7 mouse cellular contexts compared by ENCODE assay signal in genomic region chr12:83949776-83950492, GRCm38 (mm10). TPM values are rescaled to one million over a fixed set of nuclear protein-coding genes. Genes with fewer than 3 reads are reported as not detected.
DNase-seq lines count a peak whose midpoint lies in the region; ATAC-seq and TF ChIP-seq lines count a peak whose summit lies in the region.

No protein-coding gene starts in this region.

- peak; percentile 14 for DNase-seq in thymus, adult 2 months
- DNase-seq in thymus, postnatal 36 days = no peak
- DNase-seq in frontal cortex, postnatal 14 days (ENCODE audit: low spot score in 2 of 2) = no peak
- no peak for DNase-seq in adrenal gland, postnatal 14 days
- no peak for DNase-seq in urinary bladder, adult 18-20 months (ENCODE audit: low spot score in 2 of 2)

- H3K4me2 ChIP-seq in forebrain, embryonic 12.5 days = peak overlapping the region; percentile 91
- H3K4me2 ChIP-seq in liver, embryonic 15.5 days = peak overlapping the region; percentile 97

- no peaks in the 10 kb centered on the region for H3K27me3 ChIP-seq in thymus, adult 2 months (ENCODE audit: control insufficient read depth, insufficient read depth, low read length)
- H3K27me3 ChIP-seq in forebrain, embryonic 12.5 days = no peaks in the 10 kb centered on the region
- H3K27me3 ChIP-seq in liver, embryonic 15.5 days = no peaks in the 10 kb centered on the region

- H3K27ac ChIP-seq in thymus, adult 2 months (ENCODE audit: control insufficient read depth, insufficient read depth, low read length) = no peak overlapping the region
- no peak overlapping the region for H3K27ac ChIP-seq in forebrain, embryonic 12.5 days
- H3K27ac ChIP-seq in liver, embryonic 15.5 days (replicated peaks) = peak overlapping the region; percentile 77

- peaks cover 17% of the 10 kb centered on the region for H3K4me1 ChIP-seq in thymus, adult 2 months (replicated peaks; ENCODE audit: control insufficient read depth, insufficient read depth, low read length)
- peaks cover 31% of the 10 kb centered on the region for H3K4me1 ChIP-seq in forebrain, embryonic 12.5 days
- peaks cover 63% of the 10 kb centered on the region for H3K4me1 ChIP-seq in liver, embryonic 15.5 days (replicated peaks)

- no peak for TF ChIP-seq CTCF in thymus, adult 2 months (IDR thresholded peaks at IDR 0.05; ENCODE audit: borderline replicate concordance, control insufficient read depth, extremely low read depth, insufficient read depth, low read length, poor library complexity)

- H3K9me3 ChIP-seq in forebrain, embryonic 12.5 days = no peaks in the 10 kb centered on the region
- H3K9me3 ChIP-seq in liver, embryonic 15.5 days (replicated peaks) = no peaks in the 10 kb centered on the region

- ATAC-seq in forebrain, embryonic 12.5 days (ENCODE audit: low FRiP score) = no peak; the same call in 1 of the 2 replicates
- no peak for ATAC-seq in liver, embryonic 15.5 days (ENCODE audit: insufficient read depth)

- WGBS in thymus, adult 2 months = 15% methylated on average over 11 of the region's 11 CpGs
- WGBS in forebrain, embryonic 12.5 days = 31% methylated on average over 11 of the region's 11 CpGs
- WGBS in liver, embryonic 15.5 days (ENCODE audit: insufficient replicate concordance) = 11% methylated on average over 11 of the region's 11 CpGs

- TF ChIP-seq POLR2A in thymus, adult 2 months (IDR thresholded peaks at IDR 0.05; ENCODE audit: control insufficient read depth, extremely low read depth, insufficient read depth, low read length, poor library complexity) = no peak

- H3K4me3 ChIP-seq in thymus, adult 2 months (ENCODE audit: control insufficient read depth, insufficient read depth, low read length) = peak overlapping the region; percentile 86
- peak overlapping the region; percentile 93 for H3K4me3 ChIP-seq in forebrain, embryonic 12.5 days (replicated peaks)
- peak overlapping the region; percentile 81 for H3K4me3 ChIP-seq in liver, embryonic 15.5 days (replicated peaks)

- peak overlapping the region; percentile 90; the same call in 1 of the 2 replicates for H3K9ac ChIP-seq in forebrain, embryonic 12.5 days
- H3K9ac ChIP-seq in liver, embryonic 15.5 days = peak overlapping the region; percentile 77

- H3K36me3 ChIP-seq in thymus, adult 2 months (ENCODE audit: control insufficient read depth, insufficient read depth, low read length) = 0 out of 2 replicates have a peak, but pooled peaks cover 3% of the 10 kb centered on the region
- peaks cover 16% of the 10 kb centered on the region for H3K36me3 ChIP-seq in forebrain, embryonic 12.5 days (replicated peaks)
- 0 out of 2 replicates have a peak, but pooled peaks cover 7% of the 10 kb centered on the region for H3K36me3 ChIP-seq in liver, embryonic 15.5 days (replicated peaks)

RNA-seq across cellular contexts. Expression of gene Riox1, which starts 0.5 kb away (rescaled TPM):
- 23.9 and 32.9 TPM in 2 replicates for polyA plus RNA-seq in thymus, adult 2 months (2012; rRNA removed)
- 16.9 and 18.5 TPM in 2 replicates for polyA plus RNA-seq in forebrain, embryonic 12.5 days (2016; fragmentation: Nextera tagmentation; extraction: Ambion mirVana)
- 7.1 and 7.8 TPM in 2 replicates for polyA plus RNA-seq in liver, embryonic 15.5 days (2015; fragmentation: Nextera tagmentation; extraction: Ambion mirVana)
- 13.8 and 15.0 TPM in 2 replicates for total RNA-seq in adrenal gland, postnatal 14 days (2021)

RNA-seq across cellular contexts. Expression of gene Numb, which starts 28.2 kb away (rescaled TPM):
- 42.0 and 44.4 TPM in 2 replicates for polyA plus RNA-seq in thymus, adult 2 months (2012; rRNA removed)
- polyA plus RNA-seq in forebrain, embryonic 12.5 days (2016; fragmentation: Nextera tagmentation; extraction: Ambion mirVana) = 33.2 and 33.4 TPM in 2 replicates
- polyA plus RNA-seq in liver, embryonic 15.5 days (2015; fragmentation: Nextera tagmentation; extraction: Ambion mirVana) = 15.0 and 15.9 TPM in 2 replicates
- total RNA-seq in adrenal gland, postnatal 14 days (2021) = 40.7 and 47.3 TPM in 2 replicates

RNA-seq across cellular contexts. Expression of gene Heatr4, which starts 34.7 kb away (rescaled TPM):
- polyA plus RNA-seq in thymus, adult 2 months (2012; rRNA removed) = not detected in 2 replicates
- polyA plus RNA-seq in forebrain, embryonic 12.5 days (2016; fragmentation: Nextera tagmentation; extraction: Ambion mirVana) = not detected in 2 replicates
- polyA plus RNA-seq in liver, embryonic 15.5 days (2015; fragmentation: Nextera tagmentation; extraction: Ambion mirVana) = not detected in 2 replicates
- not detected in 2 replicates for total RNA-seq in adrenal gland, postnatal 14 days (2021)

RNA-seq across cellular contexts. Expression of gene Acot2, which starts 37.7 kb away (rescaled TPM):
- polyA plus RNA-seq in thymus, adult 2 months (2012; rRNA removed) = 9.1 and 11.2 TPM in 2 replicates
- 10.3 and 11.7 TPM in 2 replicates for polyA plus RNA-seq in forebrain, embryonic 12.5 days (2016; fragmentation: Nextera tagmentation; extraction: Ambion mirVana)
- 12.4 and 12.6 TPM in 2 replicates for polyA plus RNA-seq in liver, embryonic 15.5 days (2015; fragmentation: Nextera tagmentation; extraction: Ambion mirVana)
- 31.7 and 39.1 TPM in 2 replicates for total RNA-seq in adrenal gland, postnatal 14 days (2021)

RNA-seq across cellular contexts. Expression of gene Acot1, which starts 59.4 kb away (rescaled TPM):
- polyA plus RNA-seq in thymus, adult 2 months (2012; rRNA removed) = 3.6 TPM in 2 replicates
- polyA plus RNA-seq in forebrain, embryonic 12.5 days (2016; fragmentation: Nextera tagmentation; extraction: Ambion mirVana) = 41.0 and 45.4 TPM in 2 replicates
- 35.8 and 44.5 TPM in 2 replicates for polyA plus RNA-seq in liver, embryonic 15.5 days (2015; fragmentation: Nextera tagmentation; extraction: Ambion mirVana)
- total RNA-seq in adrenal gland, postnatal 14 days (2021) = 8.0 and 20.7 TPM in 2 replicates
